Mouse (Mus musculus): Measurements from ENCODE around the gene Dlgap4. TPM values are rescaled to one million over a fixed set of nuclear protein-coding genes. Genes with fewer than 3 reads are reported as not detected.
A peak's percentile ranks its signal among the peaks of the same experiment; 100 is the strongest.

Gene Dlgap4
- polyA plus RNA-seq, 1 experiment from 2014 or later: 244 TPM

- no peak overlapping the region for H3K4me2 ChIP-seq
- no peaks in the 10 kb centered on the region for H3K9me3 ChIP-seq
- no peaks in the 10 kb centered on the region for H3K27me3 ChIP-seq
- H3K9ac ChIP-seq: no peak overlapping the region
- no peak overlapping the region for H3K4me3 ChIP-seq
- H3K36me3 ChIP-seq: 0 out of 2 replicates have a peak, but pooled peaks cover 4% of the 10 kb centered on the region
- WGBS: 56% methylated on average over 9 of the region's 10 CpGs
- ATAC-seq (ENCODE audit: low FRiP score, low read depth): no peak
- H3K27ac ChIP-seq (replicated peaks): peak overlapping the region; percentile 55; the same call in 1 of the 2 replicates
- peaks cover 64% of the 10 kb centered on the region for H3K4me1 ChIP-seq (replicated peaks)
Observed at GRCm38 (mm10) chr2:156729537-156730469, 116.3 kb downstream of the Dlgap4 start.

- H3K4me1 ChIP-seq (replicated peaks): peaks cover 64% of the 10 kb centered on the region
- H3K9ac ChIP-seq: no peak overlapping the region
- no peaks in the 10 kb centered on the region for H3K27me3 ChIP-seq
- H3K4me3 ChIP-seq: no peak overlapping the region
- peak overlapping the region; percentile 55; the same call in 1 of the 2 replicates for H3K27ac ChIP-seq (replicated peaks)
- no peaks in the 10 kb centered on the region for H3K9me3 ChIP-seq
- WGBS: 86% methylated on average over 12 of the region's 12 CpGs
- H3K4me2 ChIP-seq: no peak overlapping the region
- ATAC-seq (ENCODE audit: low FRiP score, low read depth): no peak
- 0 out of 2 replicates have a peak, but pooled peaks cover 4% of the 10 kb centered on the region for H3K36me3 ChIP-seq
Observed at GRCm38 (mm10) chr2:156730501-156730921, 117.0 kb downstream of the Dlgap4 start.

- H3K36me3 ChIP-seq: 0 out of 2 replicates have a peak, but pooled peaks cover 4% of the 10 kb centered on the region
- H3K9ac ChIP-seq: no peak overlapping the region
- no peaks in the 10 kb centered on the region for H3K9me3 ChIP-seq
- H3K4me1 ChIP-seq (replicated peaks): peaks cover 64% of the 10 kb centered on the region
- ATAC-seq (ENCODE audit: low FRiP score, low read depth): no peak
- no peak overlapping the region for H3K4me2 ChIP-seq
- H3K27me3 ChIP-seq: no peaks in the 10 kb centered on the region
- H3K27ac ChIP-seq (replicated peaks): no peak overlapping the region
- no peak overlapping the region for H3K4me3 ChIP-seq
Observed at GRCm38 (mm10) chr2:156731592-156731991, 118.1 kb downstream of the Dlgap4 start.

- H3K27me3 ChIP-seq: no peaks in the 10 kb centered on the region
- no peak overlapping the region for H3K9ac ChIP-seq
- 0 out of 2 replicates have a peak, but pooled peaks cover 4% of the 10 kb centered on the region for H3K36me3 ChIP-seq
- H3K4me1 ChIP-seq (replicated peaks): peaks cover 64% of the 10 kb centered on the region
- no peak overlapping the region for H3K4me2 ChIP-seq
- 64% methylated on average over 6 of the region's 6 CpGs for WGBS
- ATAC-seq (ENCODE audit: low FRiP score, low read depth): no peak
- no peaks in the 10 kb centered on the region for H3K9me3 ChIP-seq
- no peak overlapping the region for H3K4me3 ChIP-seq
- no peak overlapping the region for H3K27ac ChIP-seq (replicated peaks)
Observed at GRCm38 (mm10) chr2:156732109-156732508, 118.6 kb downstream of the Dlgap4 start.

- no peak for ATAC-seq (ENCODE audit: low FRiP score, low read depth)
- H3K4me1 ChIP-seq (replicated peaks): peaks cover 58% of the 10 kb centered on the region
- H3K4me2 ChIP-seq: no peak overlapping the region
- no peak overlapping the region for H3K27ac ChIP-seq (replicated peaks)
- 74% methylated on average over 3 of the region's 3 CpGs for WGBS
- H3K36me3 ChIP-seq: 0 out of 2 replicates have a peak, but pooled peaks cover 3% of the 10 kb centered on the region
- H3K4me3 ChIP-seq: no peak overlapping the region
- no peak overlapping the region for H3K9ac ChIP-seq
- no peaks in the 10 kb centered on the region for H3K9me3 ChIP-seq
- H3K27me3 ChIP-seq: no peaks in the 10 kb centered on the region
Observed at GRCm38 (mm10) chr2:156735761-156736335, 122.3 kb downstream of the Dlgap4 start.

GRCm38 (mm10) chr2:156736846-156737245 is 123.3 kb downstream of the Dlgap4 start:
- Histone ChIP-seq H3K4me1 (replicated peaks) (peaks cover 58% of the 10 kb centered on the region), H3K9ac (no peak overlapping the region), H3K36me3 (0 out of 2 replicates have a peak, but pooled peaks cover 3% of the 10 kb centered on the region), H3K4me2 (no peak overlapping the region), H3K27ac (replicated peaks) (no peak overlapping the region), H3K4me3 (no peak overlapping the region), H3K27me3 (no peaks in the 10 kb centered on the region), H3K9me3 (no peaks in the 10 kb centered on the region)
- ATAC-seq (ENCODE audit: low FRiP score, low read depth): no peak
- WGBS: 37% methylated on average over 7 of the region's 7 CpGs

GRCm38 (mm10) chr2:156737976-156738375 is 124.5 kb downstream of the Dlgap4 start:
- no peaks in the 10 kb centered on the region for H3K27me3 ChIP-seq
- peaks cover 55% of the 10 kb centered on the region for H3K4me1 ChIP-seq (replicated peaks)
- WGBS: 80% methylated on average over 7 of the region's 7 CpGs
- no peak overlapping the region for H3K4me2 ChIP-seq
- H3K9me3 ChIP-seq: no peaks in the 10 kb centered on the region
- H3K9ac ChIP-seq: no peak overlapping the region
- ATAC-seq (ENCODE audit: low FRiP score, low read depth): no peak
- H3K36me3 ChIP-seq: 0 out of 2 replicates have a peak, but pooled peaks cover 3% of the 10 kb centered on the region
- H3K27ac ChIP-seq (replicated peaks): no peak overlapping the region
- no peak overlapping the region for H3K4me3 ChIP-seq

- H3K4me1 ChIP-seq (replicated peaks): peaks cover 39% of the 10 kb centered on the region
- no peak overlapping the region for H3K27ac ChIP-seq (replicated peaks)
- 88% methylated on average over 9 of the region's 9 CpGs for WGBS
- no peak for ATAC-seq (ENCODE audit: low FRiP score, low read depth)
- no peak overlapping the region for H3K4me3 ChIP-seq
- H3K36me3 ChIP-seq: peaks cover 5% of the 10 kb centered on the region
- no peak overlapping the region for H3K4me2 ChIP-seq
- no peaks in the 10 kb centered on the region for H3K9me3 ChIP-seq
- no peak overlapping the region for H3K9ac ChIP-seq
- H3K27me3 ChIP-seq: no peaks in the 10 kb centered on the region
Observed at GRCm38 (mm10) chr2:156741265-156741664, 127.8 kb downstream of the Dlgap4 start.

GRCm38 (mm10) chr2:156741998-156742397 is 128.5 kb downstream of the Dlgap4 start:
- H3K27me3 ChIP-seq: no peaks in the 10 kb centered on the region
- no peak overlapping the region for H3K4me3 ChIP-seq
- no peak overlapping the region for H3K4me2 ChIP-seq
- H3K9ac ChIP-seq: no peak overlapping the region
- H3K36me3 ChIP-seq: peaks cover 13% of the 10 kb centered on the region
- peaks cover 32% of the 10 kb centered on the region for H3K4me1 ChIP-seq (replicated peaks)
- H3K9me3 ChIP-seq: no peaks in the 10 kb centered on the region
- no peak overlapping the region for H3K27ac ChIP-seq (replicated peaks)
- WGBS: 57% methylated on average over 4 of the region's 4 CpGs
- no peak for ATAC-seq (ENCODE audit: low FRiP score, low read depth)

- H3K9ac ChIP-seq: no peak overlapping the region
- no peak for ATAC-seq (ENCODE audit: low FRiP score, low read depth)
- H3K9me3 ChIP-seq: no peaks in the 10 kb centered on the region
- H3K4me2 ChIP-seq: no peak overlapping the region
- H3K27me3 ChIP-seq: no peaks in the 10 kb centered on the region
- H3K4me1 ChIP-seq (replicated peaks): peaks cover 23% of the 10 kb centered on the region
- H3K4me3 ChIP-seq: no peak overlapping the region
- peaks cover 24% of the 10 kb centered on the region for H3K36me3 ChIP-seq
- H3K27ac ChIP-seq (replicated peaks): no peak overlapping the region
- 74% methylated on average over 3 of the region's 3 CpGs for WGBS
Observed at GRCm38 (mm10) chr2:156743248-156743647, 129.7 kb downstream of the Dlgap4 start.

- no peak for ATAC-seq (ENCODE audit: low FRiP score, low read depth)
- H3K36me3 ChIP-seq: peaks cover 30% of the 10 kb centered on the region
- H3K4me2 ChIP-seq: no peak overlapping the region
- H3K4me3 ChIP-seq: no peak overlapping the region
- H3K27me3 ChIP-seq: no peaks in the 10 kb centered on the region
- no peak overlapping the region for H3K27ac ChIP-seq (replicated peaks)
- H3K9ac ChIP-seq: no peak overlapping the region
- 68% methylated on average over 5 of the region's 5 CpGs for WGBS
- peaks cover 23% of the 10 kb centered on the region for H3K4me1 ChIP-seq (replicated peaks)
- no peaks in the 10 kb centered on the region for H3K9me3 ChIP-seq
Observed at GRCm38 (mm10) chr2:156744414-156744813, 130.9 kb downstream of the Dlgap4 start.

GRCm38 (mm10) chr2:156747315-156747714 is 133.8 kb downstream of the Dlgap4 start:
- H3K4me2 ChIP-seq: no peak overlapping the region
- no peak overlapping the region for H3K27ac ChIP-seq (replicated peaks)
- no peaks in the 10 kb centered on the region for H3K9me3 ChIP-seq
- 93% methylated on average over 3 of the region's 3 CpGs for WGBS
- peaks cover 14% of the 10 kb centered on the region; the same call in 1 of the 2 replicates for H3K4me1 ChIP-seq (replicated peaks)
- no peak overlapping the region for H3K4me3 ChIP-seq
- no peak overlapping the region for H3K9ac ChIP-seq
- H3K27me3 ChIP-seq: no peaks in the 10 kb centered on the region
- ATAC-seq (ENCODE audit: low FRiP score, low read depth): no peak
- peaks cover 55% of the 10 kb centered on the region for H3K36me3 ChIP-seq
